Mouse (Mus musculus) embryonic fibroblast, embryonic 13.5 days (primary cell): Measurements from ENCODE around the gene Cdk17.

ENCODE experiments used
- CTCF ChIP-seq: IDR thresholded peaks from 2 replicates; pipeline ENCODE4 v1.5.1; 2011; ENCODE audit warnings: mild to moderate bottlenecking, control low read depth, low read length, moderate library complexity, borderline replicate concordance; ENCODE audit not compliant: insufficient read depth
- POLR2A ChIP-seq: IDR thresholded peaks from 2 replicates; pipeline ENCODE4 v1.6.1; 2011; ENCODE audit warnings: low read depth, mild to moderate bottlenecking, control low read depth, low read length, moderate library complexity

DNA sequence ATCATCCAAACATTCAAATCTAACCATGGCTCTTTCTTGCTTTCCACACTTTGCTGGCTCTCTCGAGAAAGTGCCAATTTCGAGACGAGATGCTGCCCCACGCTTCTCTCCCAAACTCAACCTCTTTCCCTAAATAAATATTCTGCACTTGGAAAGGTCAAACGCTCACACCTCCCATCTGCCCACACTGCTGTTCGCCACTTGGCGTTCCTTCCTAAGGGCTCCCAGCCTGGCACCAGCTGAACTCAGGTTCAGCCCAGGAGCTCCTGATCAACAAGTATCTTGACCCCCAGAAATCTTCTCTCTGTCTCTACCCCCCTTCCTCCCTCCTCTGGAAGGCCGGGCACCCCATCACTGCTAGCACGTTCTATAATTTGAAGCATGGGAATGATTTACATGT lies 116.2 kb downstream of the Cdk17 start:
- TF ChIP-seq CTCF (no peak), POLR2A (no peak)
